ENCODE assay signal across 13 mouse cellular contexts in the genomic region with DNA sequence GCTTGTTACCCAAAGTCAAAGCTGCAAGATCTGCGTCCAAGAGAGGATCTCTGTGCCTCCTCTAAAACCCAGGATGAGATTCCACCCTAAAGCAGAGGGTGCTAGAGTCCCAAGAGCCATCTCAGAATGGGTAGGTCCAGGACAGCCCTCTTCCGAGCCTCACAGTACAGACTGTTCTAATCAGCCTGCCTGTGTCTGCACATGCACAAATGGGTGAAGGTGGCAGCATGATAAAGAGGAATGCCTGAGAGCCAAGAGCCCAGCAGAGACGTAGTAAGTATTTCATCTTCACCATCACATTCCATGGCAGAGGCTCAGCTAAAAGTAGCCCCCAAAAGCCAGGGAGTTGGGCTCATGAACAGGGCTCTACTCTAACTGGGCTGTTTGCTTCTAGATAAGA. TPM values are rescaled to one million over a fixed set of nuclear protein-coding genes. Genes with fewer than 3 reads are reported as not detected.
A peak's percentile ranks its signal among the peaks of the same experiment; 100 is the strongest.
DNase-seq lines count a peak whose midpoint lies in the region; ATAC-seq and TF ChIP-seq lines count a peak whose summit lies in the region.
"Had no signal": no experiment of that assay in that cellular context is flagged by ENCODE, and none has a peak within 500 bp of the region (broad histone marks: within the 10 kb centered on the region; RNA-seq: fewer than 3 reads in every experiment).

No protein-coding gene starts in this region.

- TF ChIP-seq CTCF in liver, postnatal 0 days (IDR thresholded peaks at IDR 0.05; ENCODE audit: low read depth): peak; percentile 23; the same call in 1 of the 2 replicates

- H3K36me3 ChIP-seq in lung, embryonic 16.5 days (ENCODE audit: control insufficient read depth, insufficient read depth, low read length): no peaks in the 10 kb centered on the region
- H3K36me3 ChIP-seq in heart, embryonic 15.5 days: no peaks in the 10 kb centered on the region
- H3K36me3 ChIP-seq in liver, postnatal 0 days (replicated peaks; ENCODE audit: insufficient read depth, low read length): peaks cover 25% of the 10 kb centered on the region
- H3K36me3 ChIP-seq: embryonic facial prominence, embryonic 15.5 days; limb, embryonic 12.5 days had no signal

- no peaks in the 10 kb centered on the region for H3K27me3 ChIP-seq in lung, embryonic 16.5 days (ENCODE audit: control insufficient read depth, insufficient read depth, low read depth, low read length)
- no peaks in the 10 kb centered on the region for H3K27me3 ChIP-seq in heart, embryonic 15.5 days
- no peaks in the 10 kb centered on the region for H3K27me3 ChIP-seq in liver, postnatal 0 days (ENCODE audit: insufficient read depth, low read length)
- H3K27me3 ChIP-seq: embryonic facial prominence, embryonic 15.5 days; limb, embryonic 12.5 days had no signal

- TF ChIP-seq EP300 in liver, postnatal 0 days (IDR thresholded peaks at IDR 0.05; ENCODE audit: low read depth): peak; percentile 93

- peaks cover 69% of the 10 kb centered on the region for H3K4me1 ChIP-seq in lung, embryonic 16.5 days (replicated peaks; ENCODE audit: control insufficient read depth, insufficient read depth, low read length)
- H3K4me1 ChIP-seq in heart, embryonic 15.5 days (replicated peaks): peaks cover 67% of the 10 kb centered on the region
- peaks cover 62% of the 10 kb centered on the region for H3K4me1 ChIP-seq in liver, postnatal 0 days (ENCODE audit: insufficient read depth)

- H3K27ac ChIP-seq in lung, embryonic 16.5 days (ENCODE audit: low read length): no peak overlapping the region
- H3K27ac ChIP-seq in heart, embryonic 15.5 days: peak overlapping the region; percentile 97
- H3K27ac ChIP-seq in liver, postnatal 0 days (ENCODE audit: low read depth): peak overlapping the region; percentile 98
- H3K27ac ChIP-seq: embryonic facial prominence, embryonic 15.5 days; kidney, postnatal 0 days; limb, embryonic 12.5 days had no signal

- ATAC-seq in lung, embryonic 16.5 days (ENCODE audit: low read depth): no peak
- no peak for ATAC-seq in heart, embryonic 15.5 days (replicated peaks; ENCODE audit: insufficient number of reproducible peaks, insufficient read depth, low FRiP score, low read depth)
- peak; percentile 20 for ATAC-seq in liver, postnatal 0 days

- no peak overlapping the region for H3K9ac ChIP-seq in lung, embryonic 16.5 days (ENCODE audit: low read length)
- H3K9ac ChIP-seq in heart, embryonic 15.5 days: no peak overlapping the region
- H3K9ac ChIP-seq in liver, postnatal 0 days (replicated peaks): peak overlapping the region; percentile 97
- H3K9ac ChIP-seq: embryonic facial prominence, embryonic 15.5 days; limb, embryonic 12.5 days had no signal

- no peaks in the 10 kb centered on the region for H3K9me3 ChIP-seq in lung, embryonic 16.5 days (ENCODE audit: control insufficient read depth, low read length)
- H3K9me3 ChIP-seq in heart, embryonic 15.5 days (replicated peaks): no peaks in the 10 kb centered on the region
- H3K9me3 ChIP-seq in liver, postnatal 0 days (ENCODE audit: low read length): no peaks in the 10 kb centered on the region
- H3K9me3 ChIP-seq: embryonic facial prominence, embryonic 15.5 days; limb, embryonic 12.5 days had no signal

- H3K4me2 ChIP-seq in lung, embryonic 16.5 days (ENCODE audit: low read depth, low read length): 0 out of 2 replicates have a peak overlapping the region, but pooled peaks have one; percentile 11
- peak overlapping the region; percentile 73 for H3K4me2 ChIP-seq in heart, embryonic 15.5 days
- H3K4me2 ChIP-seq in liver, postnatal 0 days (ENCODE audit: low read depth, low read length): peak overlapping the region; percentile 78
- H3K4me2 ChIP-seq: embryonic facial prominence, embryonic 15.5 days; limb, embryonic 12.5 days had no signal

- DNase-seq in lung, postnatal 10 days: no peak
- peak; percentile 77 for DNase-seq in c-Kit-negative CD71-positive TER-119-positive erythroid progenitor cells, embryonic 14.5 days (ENCODE audit: low read depth, low spot score)
- DNase-seq in liver, postnatal 0 days: peak; percentile 56
- no peak for DNase-seq in right cerebral cortex, postnatal 25 days
- DNase-seq in layer of hippocampus, adult 9-10 months (ENCODE audit: low spot score): no peak
- no peak for DNase-seq in layer of hippocampus, postnatal 14 days (ENCODE audit: low spot score in 2 of 2)
- DNase-seq: adrenal gland, postnatal 10 days; cerebellum, adult 11-12 months had no signal

- H3K4me3 ChIP-seq in lung, embryonic 16.5 days (ENCODE audit: low read length): no peak overlapping the region
- H3K4me3 ChIP-seq in heart, embryonic 15.5 days: peak overlapping the region; percentile 7; the same call in 1 of the 2 replicates
- H3K4me3 ChIP-seq in liver, postnatal 0 days (ENCODE audit: low read depth, low read length): peak overlapping the region; percentile 88
- H3K4me3 ChIP-seq: limb, embryonic 12.5 days had no signal

- WGBS in lung, embryonic 16.5 days: 59% methylated on average over 3 of the region's 3 CpGs
- 50% methylated on average over 3 of the region's 3 CpGs for WGBS in heart, embryonic 15.5 days
- 33% methylated on average over 3 of the region's 3 CpGs for WGBS in liver, postnatal 0 days (ENCODE audit: insufficient replicate concordance)

RNA-seq across cellular contexts. Expression of gene B4galt1, which starts 4.3 kb away (rescaled TPM):
- 75.4 and 79.0 TPM in 2 replicates for polyA plus RNA-seq in lung, embryonic 16.5 days (2015; fragmentation: Nextera tagmentation; extraction: Ambion mirVana)
- polyA plus RNA-seq in heart, embryonic 15.5 days (2015; fragmentation: Nextera tagmentation; extraction: Ambion mirVana): 53.7 and 59.5 TPM in 2 replicates
- 26.4 and 30.2 TPM in 2 replicates for polyA plus RNA-seq in liver, postnatal 0 days (2015; fragmentation: Nextera tagmentation; extraction: Ambion mirVana)
- 1 to 10 TPM; 6.2 to 8.5 TPM for total RNA-seq in layer of hippocampus, postnatal 14 days (2021)

Comparison
In these comparisons a context has a peak if more than half of its experiments do, and no peak if none do; other contexts are left out.
1. H3K4me2 ChIP-seq: peak in every context shown above with its lines; median percentile 78 in liver, postnatal 0 days; 73 in heart, embryonic 15.5 days; 11 in lung, embryonic 16.5 days.
2. DNase-seq: peak in c-Kit-negative CD71-positive TER-119-positive erythroid progenitor cells, embryonic 14.5 days (single experiment) and liver, postnatal 0 days (single experiment); none in lung, postnatal 10 days (single experiment), right cerebral cortex, postnatal 25 days (single experiment), layer of hippocampus, adult 9-10 months (single experiment) and layer of hippocampus, postnatal 14 days (0 of 2).